Mouse (Mus musculus): ENCODE data around the gene Cxcr4. TPM values are rescaled to one million over a fixed set of nuclear protein-coding genes. Genes with fewer than 3 reads are reported as not detected.
A peak's percentile ranks its signal among the peaks of the same experiment; 100 is the strongest.
"Not testable (repeated sequence)": the region's sequence is repeated elsewhere in the genome, so short reads cannot be mapped to it uniquely, and the experiment has no call there.

Gene Cxcr4
- polyA plus RNA-seq, 1 experiment: 2.3 TPM

DNA sequence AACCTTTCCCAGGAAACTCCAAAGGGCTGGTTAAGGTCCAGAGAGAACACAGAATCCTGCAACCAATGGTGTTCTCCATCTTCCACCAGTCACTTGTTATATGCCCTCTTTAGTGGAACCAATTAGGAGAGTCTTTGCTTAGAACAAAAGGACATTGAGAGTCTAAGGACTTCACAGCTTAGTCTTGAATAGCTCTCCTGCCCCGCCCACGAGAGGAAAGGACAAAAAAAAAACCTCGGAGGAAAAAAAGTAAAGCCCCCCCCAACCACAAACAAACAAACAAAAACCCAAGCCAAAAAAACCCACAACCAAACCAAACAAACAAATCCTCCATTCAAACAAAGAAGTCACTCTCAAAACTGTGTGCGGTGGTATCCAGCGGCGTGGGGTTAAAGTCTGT, 2.1 kb downstream of the Cxcr4 start:
- Histone ChIP-seq H3K4me1 (ENCODE audit: control insufficient read depth, insufficient read depth, insufficient read length, low read length) (peaks cover 2% of the 10 kb centered on the region; the same call in 1 of the 2 replicates), H3K27ac (replicated peaks; ENCODE audit: low read depth, low read length) (no peak overlapping the region), H3K4me3 (ENCODE audit: insufficient read depth, low read depth, low read length) (peak overlapping the region; percentile 6; the same call in 1 of the 2 replicates)

- H3K27ac ChIP-seq (replicated peaks; ENCODE audit: low read depth, low read length): no peak overlapping the region
- peaks cover 2% of the 10 kb centered on the region; the same call in 1 of the 2 replicates for H3K4me1 ChIP-seq (ENCODE audit: control insufficient read depth, insufficient read depth, insufficient read length, low read length)
- no peak overlapping the region; the same call in 1 of the 2 replicates for H3K4me3 ChIP-seq (ENCODE audit: insufficient read depth, low read depth, low read length)
These were observed 2.6 kb downstream of the Cxcr4 start for GRCm38 (mm10) chr1:128589488-128589887.

- H3K4me1 ChIP-seq (ENCODE audit: control insufficient read depth, insufficient read depth, insufficient read length, low read length): peaks cover 2% of the 10 kb centered on the region; the same call in 1 of the 2 replicates
- H3K27ac ChIP-seq (replicated peaks; ENCODE audit: low read depth, low read length): no peak overlapping the region
These were observed 3.8 kb downstream of the Cxcr4 start for GRCm38 (mm10) chr1:128588337-128588736.

GRCm38 (mm10) chr1:128586928-128587780, 4.9 kb downstream of the Cxcr4 start:
- H3K4me3 ChIP-seq (ENCODE audit: insufficient read depth, low read depth, low read length): no peak overlapping the region
- H3K27ac ChIP-seq (replicated peaks; ENCODE audit: low read depth, low read length): no peak overlapping the region
- H3K4me1 ChIP-seq (ENCODE audit: control insufficient read depth, insufficient read depth, insufficient read length, low read length): peaks cover 2% of the 10 kb centered on the region; the same call in 1 of the 2 replicates

More at GRCm38 (mm10) chr1:128588337-128588736, 3.8 kb downstream of the Cxcr4 start:
- no peak overlapping the region for H3K4me3 ChIP-seq (ENCODE audit: insufficient read depth, low read depth, low read length)

DNA sequence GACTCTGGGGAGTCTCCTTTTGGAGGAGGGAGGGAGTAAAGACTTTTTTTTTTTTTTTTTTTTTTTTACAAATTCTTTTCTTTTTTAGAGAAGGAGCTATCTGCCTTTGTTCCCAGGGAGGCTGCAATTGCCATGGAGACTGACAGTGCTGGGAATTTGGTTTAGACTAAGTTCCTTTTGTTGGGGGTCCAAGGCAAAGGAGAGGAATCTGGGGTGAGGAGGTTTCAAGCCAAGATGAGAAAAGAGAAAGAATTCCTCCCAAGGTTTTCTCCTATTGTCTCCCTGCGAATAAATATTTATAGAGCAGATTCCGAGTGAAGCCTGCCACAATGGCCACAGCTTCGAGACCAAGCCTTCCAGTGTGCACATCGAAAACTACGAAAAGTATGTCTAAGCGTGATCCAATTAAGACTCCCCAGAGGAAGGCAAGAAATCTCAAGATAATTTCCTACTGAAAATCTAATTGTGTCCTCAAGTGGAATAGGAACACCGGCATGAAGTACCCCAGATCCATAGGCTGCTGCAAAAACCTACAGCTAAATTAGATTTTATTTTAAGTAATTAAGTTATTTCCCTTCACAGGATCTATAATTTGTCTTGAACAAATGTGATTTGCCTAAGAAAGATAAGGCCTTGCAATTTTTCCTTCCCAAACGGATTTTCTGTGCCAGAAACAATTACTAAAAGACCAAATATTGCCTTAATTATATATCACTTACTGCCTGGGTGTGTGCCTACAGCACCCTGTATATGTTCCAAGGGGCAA, 5.7 kb downstream of the Cxcr4 start:
- peaks cover 2% of the 10 kb centered on the region; the same call in 1 of the 2 replicates for H3K4me1 ChIP-seq (ENCODE audit: control insufficient read depth, insufficient read depth, insufficient read length, low read length)
- H3K27ac ChIP-seq (replicated peaks; ENCODE audit: low read depth, low read length): no peak overlapping the region
- no peak overlapping the region for H3K4me3 ChIP-seq (ENCODE audit: insufficient read depth, low read depth, low read length)

GRCm38 (mm10) chr1:128585396-128586161, 6.5 kb downstream of the Cxcr4 start:
- no peak overlapping the region for H3K4me3 ChIP-seq (ENCODE audit: insufficient read depth, low read depth, low read length)
- H3K4me1 ChIP-seq (ENCODE audit: control insufficient read depth, insufficient read depth, insufficient read length, low read length): peaks cover 2% of the 10 kb centered on the region; the same call in 1 of the 2 replicates
- H3K27ac ChIP-seq (replicated peaks; ENCODE audit: low read depth, low read length): no peak overlapping the region

DNA sequence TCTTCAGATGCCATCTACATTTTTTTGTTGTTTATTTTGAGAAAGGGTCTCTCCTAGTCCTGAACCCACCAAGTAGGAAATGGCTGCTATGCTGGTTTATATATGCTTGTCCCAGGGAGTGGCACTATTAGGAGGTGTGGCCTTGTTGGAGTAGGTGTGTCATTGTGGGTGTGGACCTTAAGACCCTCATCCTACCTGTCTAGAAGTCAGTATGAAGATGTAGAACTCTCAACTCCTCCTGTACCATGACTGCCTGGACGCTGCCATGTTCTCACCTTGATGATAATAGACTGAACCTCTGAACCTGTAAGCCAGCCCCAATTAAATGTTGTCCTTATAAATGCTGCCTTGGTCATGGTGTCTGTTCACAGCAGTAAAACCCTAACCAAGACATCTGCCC, 7.4 kb downstream of the Cxcr4 start:
- not testable (repeated sequence) for H3K27ac ChIP-seq (replicated peaks; ENCODE audit: low read depth, low read length); H3K4me1 ChIP-seq (ENCODE audit: control insufficient read depth, insufficient read depth, insufficient read length, low read length); H3K4me3 ChIP-seq (ENCODE audit: insufficient read depth, low read depth, low read length)

DNA sequence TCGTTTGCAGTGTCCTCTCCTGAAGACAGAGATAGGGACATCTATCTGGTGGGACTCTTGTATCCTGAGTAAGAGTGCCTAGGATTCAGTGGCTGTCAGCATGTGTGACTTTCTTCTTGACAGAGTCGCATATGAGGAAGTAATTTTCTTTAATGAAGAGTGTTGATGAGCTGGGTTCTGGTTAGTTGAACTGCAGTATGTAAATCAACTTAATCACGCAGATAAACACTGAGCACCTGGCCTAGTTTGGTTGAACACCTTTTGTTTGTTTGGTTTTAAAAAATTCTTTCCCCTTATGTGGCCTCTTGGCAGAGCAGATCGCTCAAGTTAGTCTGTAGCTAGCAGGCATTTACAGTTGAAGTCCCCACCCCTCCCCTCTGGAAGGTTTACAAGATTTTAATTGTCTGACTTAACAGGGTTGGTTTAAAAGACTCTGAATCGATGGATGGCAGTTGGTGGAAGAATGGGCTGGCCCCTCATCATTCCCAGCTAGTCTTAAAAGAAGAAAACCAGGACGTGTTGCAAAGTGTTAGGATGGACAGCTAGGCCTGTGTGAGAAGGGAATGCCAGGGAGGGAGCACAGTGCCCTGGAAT, 8.7 kb downstream of the Cxcr4 start:
- Histone ChIP-seq H3K4me3 (ENCODE audit: insufficient read depth, low read depth, low read length) (no peak overlapping the region), H3K27ac (replicated peaks; ENCODE audit: low read depth, low read length) (no peak overlapping the region), H3K4me1 (ENCODE audit: control insufficient read depth, insufficient read depth, insufficient read length, low read length) (peaks cover 2% of the 10 kb centered on the region; the same call in 1 of the 2 replicates)

DNA sequence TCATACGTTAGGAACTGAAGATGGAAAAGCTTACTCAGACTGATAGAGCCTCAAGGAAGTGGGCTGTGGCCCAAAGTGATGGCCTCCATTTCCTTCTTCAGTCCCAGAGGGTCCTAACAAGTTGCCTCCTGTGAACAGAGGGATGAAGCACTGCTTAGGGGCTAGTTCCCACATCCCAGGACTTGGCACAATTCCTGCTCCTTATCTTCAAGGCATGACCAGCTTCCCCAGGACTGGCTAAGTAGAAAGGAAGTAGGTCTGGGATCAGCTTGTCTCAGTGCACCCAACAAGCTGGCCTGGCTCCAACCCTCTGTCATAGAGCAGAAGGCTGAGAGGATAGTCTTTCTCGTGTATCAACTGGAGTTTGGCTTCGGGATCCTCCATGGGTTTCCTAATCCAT, 11.8 kb downstream of the Cxcr4 start:
- H3K4me3 ChIP-seq (ENCODE audit: insufficient read depth, low read depth, low read length): no peak overlapping the region
- no peaks in the 10 kb centered on the region for H3K4me1 ChIP-seq (ENCODE audit: control insufficient read depth, insufficient read depth, insufficient read length, low read length)
- H3K27ac ChIP-seq (replicated peaks; ENCODE audit: low read depth, low read length): no peak overlapping the region

GRCm38 (mm10) chr1:128578454-128578853, 13.6 kb downstream of the Cxcr4 start:
- no peak overlapping the region for H3K4me3 ChIP-seq (ENCODE audit: insufficient read depth, low read depth, low read length)

DNA sequence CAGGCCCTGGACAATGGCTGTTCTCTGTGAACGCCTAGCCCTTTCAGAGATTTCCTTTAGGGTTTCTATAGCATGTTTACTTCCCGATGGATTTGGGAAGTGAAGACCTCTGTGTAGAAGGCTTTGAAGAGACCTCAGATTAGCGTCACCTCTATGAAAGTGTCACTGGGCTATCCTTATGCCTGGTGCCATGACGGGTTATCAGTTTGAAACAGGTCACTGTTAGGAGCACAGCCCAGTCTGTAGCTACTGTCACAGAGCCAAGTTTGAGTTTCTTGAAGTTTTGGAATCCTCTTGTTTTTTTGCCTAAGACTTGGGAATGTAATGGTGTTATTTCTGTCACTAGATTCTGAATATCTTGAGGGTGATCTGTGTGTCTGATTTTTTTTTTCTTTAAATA, 17.0 kb downstream of the Cxcr4 start:
- H3K4me3 ChIP-seq (ENCODE audit: insufficient read depth, low read depth, low read length): no peak overlapping the region
- H3K27ac ChIP-seq (replicated peaks; ENCODE audit: low read depth, low read length): no peak overlapping the region
- H3K4me1 ChIP-seq (ENCODE audit: control insufficient read depth, insufficient read depth, insufficient read length, low read length): no peaks in the 10 kb centered on the region

More at GRCm38 (mm10) chr1:128578454-128578853, 13.6 kb downstream of the Cxcr4 start:
- Histone ChIP-seq H3K4me1 (ENCODE audit: control insufficient read depth, insufficient read depth, insufficient read length, low read length) (no peaks in the 10 kb centered on the region), H3K27ac (replicated peaks; ENCODE audit: low read depth, low read length) (no peak overlapping the region)

DNA sequence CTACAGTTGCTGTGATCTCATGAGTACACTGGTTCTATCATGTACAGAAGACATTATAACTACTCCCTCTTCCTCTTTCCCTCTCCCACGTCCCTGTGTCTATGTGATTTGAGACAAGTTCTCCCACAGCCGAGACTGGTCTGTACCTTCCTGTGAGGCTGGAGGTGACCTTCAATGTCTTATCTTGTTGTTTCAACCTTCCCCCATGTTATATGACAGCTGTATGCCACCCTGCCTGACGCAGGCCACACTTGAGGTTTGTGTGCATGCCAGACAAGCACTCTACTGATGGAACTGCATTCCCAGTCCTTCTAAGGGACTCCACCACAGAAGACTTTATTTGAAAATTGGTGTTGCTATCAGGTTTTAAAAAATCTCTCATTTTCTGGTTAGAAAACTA, 21.1 kb downstream of the Cxcr4 start:
- H3K4me1 ChIP-seq (ENCODE audit: control insufficient read depth, insufficient read depth, insufficient read length, low read length): no peaks in the 10 kb centered on the region
- H3K4me3 ChIP-seq (ENCODE audit: insufficient read depth, low read depth, low read length): no peak overlapping the region
- no peak overlapping the region for H3K27ac ChIP-seq (replicated peaks; ENCODE audit: low read depth, low read length)

DNA sequence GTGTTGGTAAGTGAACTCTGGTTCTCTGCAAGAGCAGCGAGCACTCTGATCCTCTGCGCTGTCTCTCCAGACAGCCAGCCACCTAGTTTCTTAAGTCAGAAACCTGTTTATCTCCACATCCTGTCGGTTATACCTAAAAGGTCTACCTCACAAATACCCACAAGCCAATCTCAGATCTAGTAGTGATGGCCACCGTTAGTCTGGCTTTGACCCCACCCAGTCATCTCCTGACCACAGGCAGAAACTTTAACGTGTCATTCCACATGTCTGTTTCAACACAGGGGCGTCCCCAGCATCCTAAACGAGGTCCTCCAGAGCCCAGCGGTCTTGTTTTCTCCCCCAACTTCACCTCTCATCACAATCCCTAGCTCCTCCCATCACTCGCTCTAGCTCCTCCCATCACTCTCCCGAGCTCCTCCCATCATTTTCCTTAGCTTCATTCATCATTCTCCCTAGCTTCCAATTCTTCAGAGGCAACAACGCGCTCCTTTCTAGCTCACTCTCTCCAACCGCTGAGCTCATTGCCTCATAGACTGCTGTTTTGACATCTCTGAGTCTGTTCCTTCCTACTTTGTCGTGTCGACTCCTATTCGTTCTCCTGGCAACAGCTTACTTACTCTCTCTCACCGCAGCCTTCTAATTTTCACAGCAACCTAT, 22.0 kb downstream of the Cxcr4 start:
- H3K4me1 ChIP-seq (ENCODE audit: control insufficient read depth, insufficient read depth, insufficient read length, low read length): no peaks in the 10 kb centered on the region
- H3K4me3 ChIP-seq (ENCODE audit: insufficient read depth, low read depth, low read length): no peak overlapping the region
- H3K27ac ChIP-seq (replicated peaks; ENCODE audit: low read depth, low read length): no peak overlapping the region
